Mouse (Mus musculus): ENCODE measurements around the gene Kctd6. TPM values are rescaled to one million over a fixed set of nuclear protein-coding genes. Genes with fewer than 3 reads are reported as not detected.

The Kctd6 gene
- polyA plus RNA-seq, 1 experiment, result not detected

- Histone ChIP-seq H3K4me1 (ENCODE audit: control insufficient read depth, insufficient read depth, low read length) (peaks cover 6% of the 10 kb centered on the region), H3K27ac (ENCODE audit: insufficient read depth, low read depth, low read length) (no peak overlapping the region), H3K4me3 (ENCODE audit: insufficient read depth, low read depth, low read length) (no peak overlapping the region)
- 69% methylated on average over 7 of the region's 7 CpGs for WGBS
- TF ChIP-seq CTCF (IDR thresholded peaks at IDR 0.05; ENCODE audit: insufficient read depth, low read depth, low read length) (peak; percentile 40; the same call in 1 of the 2 replicates), POLR2A (IDR thresholded peaks at IDR 0.05; ENCODE audit: insufficient read depth, low read depth, low read length) (no peak)
These were observed 6.4 kb downstream of the Kctd6 start for GRCm38 (mm10) chr14:8220306-8220705.

DNA sequence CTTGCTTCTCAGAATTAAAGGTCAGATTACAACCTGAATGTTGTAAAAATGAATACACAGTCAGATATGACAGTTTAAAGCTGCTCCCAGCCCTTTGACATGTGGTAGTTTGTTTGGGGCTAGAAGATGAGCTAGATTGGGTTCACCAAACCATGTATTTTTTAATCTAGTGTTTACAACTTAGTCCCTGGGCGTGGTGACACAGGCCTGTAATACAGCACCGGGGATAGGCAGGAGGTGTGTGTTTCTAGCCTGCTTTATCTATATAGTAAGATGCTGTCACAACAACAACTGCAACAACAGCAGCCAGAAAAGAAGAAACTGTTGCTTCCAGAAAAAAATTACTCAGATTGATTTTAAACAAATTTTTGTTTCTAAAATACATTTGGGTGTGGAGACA, 7.0 kb downstream of the Kctd6 start:
- no peak overlapping the region for H3K27ac ChIP-seq (ENCODE audit: insufficient read depth, low read depth, low read length)
- H3K4me3 ChIP-seq (ENCODE audit: insufficient read depth, low read depth, low read length), result no peak overlapping the region
- WGBS, result 85% methylated on average over 2 of the region's 2 CpGs
- H3K4me1 ChIP-seq (ENCODE audit: control insufficient read depth, insufficient read depth, low read length), result peaks cover 3% of the 10 kb centered on the region
- no peak for TF ChIP-seq CTCF (IDR thresholded peaks at IDR 0.05; ENCODE audit: insufficient read depth, low read depth, low read length)
- no peak for TF ChIP-seq POLR2A (IDR thresholded peaks at IDR 0.05; ENCODE audit: insufficient read depth, low read depth, low read length)

DNA sequence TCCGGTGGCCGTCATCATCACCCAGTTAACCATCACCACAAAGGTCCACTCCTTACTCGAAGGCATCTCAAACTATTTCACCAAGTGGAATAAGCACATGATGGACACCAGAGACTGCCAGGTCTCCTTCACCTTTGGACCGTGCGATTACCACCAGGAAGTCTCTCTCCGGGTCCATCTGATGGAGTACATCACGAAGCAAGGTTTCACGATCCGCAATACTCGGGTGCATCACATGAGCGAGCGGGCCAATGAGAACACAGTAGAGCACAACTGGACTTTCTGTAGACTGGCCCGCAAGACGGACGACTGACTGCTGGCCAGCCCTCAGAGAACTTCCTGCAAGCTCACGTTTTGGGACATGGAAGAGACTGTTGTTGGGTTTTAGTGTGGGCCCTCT, 8.6 kb downstream of the Kctd6 start:
- peaks cover 3% of the 10 kb centered on the region for H3K4me1 ChIP-seq (ENCODE audit: control insufficient read depth, insufficient read depth, low read length)
- 96% methylated on average over 16 of the region's 16 CpGs for WGBS
- H3K4me3 ChIP-seq (ENCODE audit: insufficient read depth, low read depth, low read length), result no peak overlapping the region
- H3K27ac ChIP-seq (ENCODE audit: insufficient read depth, low read depth, low read length), result no peak overlapping the region
- TF ChIP-seq POLR2A (IDR thresholded peaks at IDR 0.05; ENCODE audit: insufficient read depth, low read depth, low read length), result no peak
- no peak for TF ChIP-seq CTCF (IDR thresholded peaks at IDR 0.05; ENCODE audit: insufficient read depth, low read depth, low read length)

DNA sequence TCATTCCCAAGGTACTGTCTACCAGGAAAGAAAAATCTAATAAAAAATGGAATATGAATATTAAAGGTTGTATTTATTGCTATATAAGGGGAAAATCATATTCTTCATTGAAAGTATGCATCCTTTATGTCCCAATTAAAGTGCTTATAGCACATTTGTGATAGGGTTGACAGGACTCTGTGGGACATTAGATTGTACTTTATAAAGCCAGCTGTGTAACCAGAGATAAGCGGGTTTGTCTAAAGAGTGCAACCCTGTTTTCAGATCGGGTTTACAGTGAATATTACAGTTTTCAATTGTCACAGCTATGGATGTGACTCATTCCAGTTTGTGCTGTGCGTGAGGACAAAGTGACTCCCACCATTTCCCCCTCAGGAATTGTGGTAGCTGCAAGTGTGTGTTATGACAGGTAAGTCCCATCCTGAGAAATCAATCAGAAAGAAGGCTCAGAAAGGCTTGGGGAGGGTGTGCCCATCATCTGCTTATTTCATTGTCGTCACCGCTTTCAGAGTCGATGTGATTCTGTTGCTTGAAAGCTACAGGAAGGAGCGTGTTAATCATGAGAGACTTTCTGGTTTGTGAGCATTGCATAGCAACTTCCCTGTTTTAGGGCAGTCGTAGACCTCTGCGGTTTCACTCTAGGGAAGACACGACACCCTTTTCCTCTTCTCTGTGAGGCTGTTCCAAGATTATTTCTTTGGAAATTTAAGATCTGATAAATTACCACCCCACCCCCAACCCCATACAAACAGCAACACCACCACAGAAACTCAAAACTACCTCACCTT, 9.8 kb downstream of the Kctd6 start:
- no peak overlapping the region for H3K4me3 ChIP-seq (ENCODE audit: insufficient read depth, low read depth, low read length)
- peaks cover 3% of the 10 kb centered on the region for H3K4me1 ChIP-seq (ENCODE audit: control insufficient read depth, insufficient read depth, low read length)
- no peak overlapping the region for H3K27ac ChIP-seq (ENCODE audit: insufficient read depth, low read depth, low read length)
- no peak for TF ChIP-seq CTCF (IDR thresholded peaks at IDR 0.05; ENCODE audit: insufficient read depth, low read depth, low read length)
- WGBS, result 47% methylated on average over 10 of the region's 10 CpGs

GRCm38 (mm10) chr14:8224805-8225204, 10.9 kb downstream of the Kctd6 start:
- Histone ChIP-seq H3K27ac (ENCODE audit: insufficient read depth, low read depth, low read length) (no peak overlapping the region), H3K4me3 (ENCODE audit: insufficient read depth, low read depth, low read length) (no peak overlapping the region), H3K4me1 (ENCODE audit: control insufficient read depth, insufficient read depth, low read length) (peaks cover 2% of the 10 kb centered on the region)
- 72% methylated on average over 2 of the region's 2 CpGs for whole genome bisulfite sequencing
- TF ChIP-seq CTCF (IDR thresholded peaks at IDR 0.05; ENCODE audit: insufficient read depth, low read depth, low read length) (no peak), POLR2A (IDR thresholded peaks at IDR 0.05; ENCODE audit: insufficient read depth, low read depth, low read length) (no peak)

DNA sequence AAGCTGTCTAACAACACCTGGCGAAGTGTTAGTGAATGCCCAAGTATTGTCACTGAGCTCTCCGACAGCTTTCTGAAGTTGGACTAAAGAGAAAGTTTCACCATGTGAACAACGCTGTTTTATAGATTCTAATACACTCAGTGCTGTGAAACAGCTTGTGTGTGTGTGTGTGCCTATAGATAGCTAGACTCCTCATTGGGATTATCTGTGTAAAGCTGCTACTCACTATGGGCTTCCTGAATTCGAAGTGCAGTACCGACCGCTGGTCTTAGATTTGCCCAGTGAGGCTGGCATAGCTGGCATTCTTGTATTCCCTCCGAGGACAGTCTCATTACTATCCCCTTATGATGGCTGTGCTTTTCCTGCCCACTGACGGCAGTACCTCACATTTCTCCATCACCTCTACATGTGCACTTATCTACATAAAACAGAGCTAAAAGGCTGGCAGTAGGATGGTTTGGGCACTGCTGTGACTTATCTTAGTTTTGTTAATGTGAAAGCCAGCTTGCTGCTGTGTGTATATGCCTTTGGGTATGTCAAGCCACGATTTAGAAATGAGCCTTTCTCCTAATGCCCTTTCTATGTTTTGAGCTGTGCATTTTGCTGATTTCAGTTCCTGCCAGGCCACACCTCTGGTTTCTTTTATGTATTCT, 15.6 kb downstream of the Kctd6 start:
- no peak for TF ChIP-seq CTCF (IDR thresholded peaks at IDR 0.05; ENCODE audit: insufficient read depth, low read depth, low read length)
- TF ChIP-seq POLR2A (IDR thresholded peaks at IDR 0.05; ENCODE audit: insufficient read depth, low read depth, low read length), result no peak
- WGBS, result 83% methylated on average over 9 of the region's 9 CpGs
- Histone ChIP-seq H3K4me1 (ENCODE audit: control insufficient read depth, insufficient read depth, low read length) (no peaks in the 10 kb centered on the region), H3K4me3 (ENCODE audit: insufficient read depth, low read depth, low read length) (no peak overlapping the region), H3K27ac (ENCODE audit: insufficient read depth, low read depth, low read length) (no peak overlapping the region)

DNA sequence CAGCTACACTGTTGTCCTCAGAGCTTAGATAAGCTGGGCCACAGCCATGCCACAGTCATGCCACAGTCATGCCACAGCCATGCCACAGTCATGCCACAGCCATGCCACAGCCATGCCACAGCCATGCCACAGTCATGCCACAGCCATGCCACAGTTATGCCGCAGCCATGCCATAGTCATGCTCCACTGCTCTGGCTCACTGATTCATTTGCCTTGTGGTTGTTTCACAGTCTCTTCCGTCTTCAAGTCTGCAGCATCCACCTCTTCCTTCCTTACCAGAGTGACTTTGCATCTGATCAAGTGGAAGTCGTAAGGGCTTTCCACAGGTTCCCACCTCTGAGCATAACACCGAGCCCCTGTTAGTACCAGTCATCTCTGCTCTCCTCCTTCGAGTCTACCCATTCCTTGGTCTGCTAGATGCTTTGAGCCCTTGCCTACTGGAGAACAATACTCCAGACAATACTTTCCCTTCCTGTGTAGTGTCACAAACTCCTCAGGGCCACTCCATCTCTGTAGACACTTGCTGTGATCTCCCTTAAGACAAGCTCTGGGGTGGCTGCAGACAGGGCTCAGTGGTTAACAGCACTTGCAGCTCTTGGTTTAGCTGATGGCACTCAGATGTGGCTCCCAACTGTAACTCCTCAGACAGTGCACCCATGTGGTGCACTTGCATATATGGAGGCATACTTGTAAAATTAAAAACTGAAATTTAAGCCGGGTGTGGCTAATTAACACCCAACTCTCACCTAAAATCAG, 18.4 kb downstream of the Kctd6 start:
- Histone ChIP-seq H3K4me3 (ENCODE audit: insufficient read depth, low read depth, low read length) (no peak overlapping the region), H3K27ac (ENCODE audit: insufficient read depth, low read depth, low read length) (no peak overlapping the region), H3K4me1 (ENCODE audit: control insufficient read depth, insufficient read depth, low read length) (no peaks in the 10 kb centered on the region)
- no peak for TF ChIP-seq CTCF (IDR thresholded peaks at IDR 0.05; ENCODE audit: insufficient read depth, low read depth, low read length)
- TF ChIP-seq POLR2A (IDR thresholded peaks at IDR 0.05; ENCODE audit: insufficient read depth, low read depth, low read length), result no peak
- WGBS, result 92% methylated on average over 6 of the region's 6 CpGs

DNA sequence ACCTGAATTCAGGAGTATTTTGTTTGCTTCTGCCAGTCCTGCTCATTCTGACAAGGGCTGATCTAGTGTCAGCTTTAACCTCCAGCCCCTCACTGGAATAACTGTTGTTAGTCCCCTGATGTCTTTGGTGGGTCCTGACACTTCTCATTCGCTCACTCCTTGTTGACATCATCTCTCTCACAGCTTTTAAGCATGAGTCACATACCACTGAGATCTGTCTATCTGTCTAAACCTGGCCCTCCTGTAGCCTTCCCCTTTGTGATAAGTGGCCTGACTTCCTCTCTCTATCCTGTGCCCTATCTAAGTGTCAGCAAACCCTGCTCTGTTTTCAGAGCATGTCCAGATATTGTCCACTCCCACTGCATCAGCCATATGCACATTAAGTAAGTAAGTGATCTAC, 19.3 kb downstream of the Kctd6 start:
- H3K27ac ChIP-seq (ENCODE audit: insufficient read depth, low read depth, low read length), result no peak overlapping the region
- no peak for TF ChIP-seq CTCF (IDR thresholded peaks at IDR 0.05; ENCODE audit: insufficient read depth, low read depth, low read length)
- TF ChIP-seq POLR2A (IDR thresholded peaks at IDR 0.05; ENCODE audit: insufficient read depth, low read depth, low read length), result no peak
- WGBS, result 66% methylated on average over 1 of the region's 1 CpGs
- H3K4me1 ChIP-seq (ENCODE audit: control insufficient read depth, insufficient read depth, low read length), result no peaks in the 10 kb centered on the region
- H3K4me3 ChIP-seq (ENCODE audit: insufficient read depth, low read depth, low read length), result no peak overlapping the region

GRCm38 (mm10) chr14:8241816-8242215, 27.9 kb downstream of the Kctd6 start:
- TF ChIP-seq CTCF (IDR thresholded peaks at IDR 0.05; ENCODE audit: insufficient read depth, low read depth, low read length), result no peak
- H3K4me1 ChIP-seq (ENCODE audit: control insufficient read depth, insufficient read depth, low read length), result no peaks in the 10 kb centered on the region
- H3K4me3 ChIP-seq (ENCODE audit: insufficient read depth, low read depth, low read length), result no peak overlapping the region
- H3K27ac ChIP-seq (ENCODE audit: insufficient read depth, low read depth, low read length), result no peak overlapping the region
